Mouse (Mus musculus): ENCODE measurements around the gene Thsd4. TPM values are rescaled to one million over a fixed set of nuclear protein-coding genes. Genes with fewer than 3 reads are reported as not detected.

Thsd4 gene
- polyA plus RNA-seq, 1 experiment: 4.3 TPM

GRCm38 (mm10) chr9:60152990-60153389 is 368.9 kb downstream of the Thsd4 start:
- Histone ChIP-seq H3K4me3 (ENCODE audit: control insufficient read depth, insufficient read depth, low read length) (no peak overlapping the region), H3K36me3 (ENCODE audit: control insufficient read depth, insufficient read depth, low read length) (no peaks in the 10 kb centered on the region), H3K27ac (ENCODE audit: control insufficient read depth, insufficient read depth, low read length) (no peak overlapping the region), H3K27me3 (ENCODE audit: control insufficient read depth, insufficient read depth, low read length) (no peaks in the 10 kb centered on the region), H3K4me1 (replicated peaks; ENCODE audit: control insufficient read depth, insufficient read depth, low read length) (no peaks in the 10 kb centered on the region)
- WGBS: 100% methylated on average over 1 of the region's 1 CpGs
- TF ChIP-seq POLR2A (IDR thresholded peaks at IDR 0.05; ENCODE audit: control insufficient read depth, extremely low read depth, insufficient read depth, low read length, poor library complexity) (no peak), CTCF (IDR thresholded peaks at IDR 0.05; ENCODE audit: borderline replicate concordance, control insufficient read depth, extremely low read depth, insufficient read depth, low read length, poor library complexity) (no peak)
- no peak for DNase-seq

- no peaks in the 10 kb centered on the region for H3K27me3 ChIP-seq (ENCODE audit: control insufficient read depth, insufficient read depth, low read length)
- TF ChIP-seq POLR2A (IDR thresholded peaks at IDR 0.05; ENCODE audit: control insufficient read depth, extremely low read depth, insufficient read depth, low read length, poor library complexity) (no peak), CTCF (IDR thresholded peaks at IDR 0.05; ENCODE audit: borderline replicate concordance, control insufficient read depth, extremely low read depth, insufficient read depth, low read length, poor library complexity) (no peak)
- H3K36me3 ChIP-seq (ENCODE audit: control insufficient read depth, insufficient read depth, low read length): no peaks in the 10 kb centered on the region
- H3K4me3 ChIP-seq (ENCODE audit: control insufficient read depth, insufficient read depth, low read length): no peak overlapping the region
- no peak for DNase-seq
- H3K4me1 ChIP-seq (replicated peaks; ENCODE audit: control insufficient read depth, insufficient read depth, low read length): no peaks in the 10 kb centered on the region
- H3K27ac ChIP-seq (ENCODE audit: control insufficient read depth, insufficient read depth, low read length): no peak overlapping the region
- WGBS: 92% methylated on average over 11 of the region's 11 CpGs
Observed at GRCm38 (mm10) chr9:60151897-60152627, 369.8 kb downstream of the Thsd4 start.

- no peaks in the 10 kb centered on the region for H3K4me1 ChIP-seq (replicated peaks; ENCODE audit: control insufficient read depth, insufficient read depth, low read length)
- no peak overlapping the region for H3K4me3 ChIP-seq (ENCODE audit: control insufficient read depth, insufficient read depth, low read length)
- no peak overlapping the region for H3K27ac ChIP-seq (ENCODE audit: control insufficient read depth, insufficient read depth, low read length)
- H3K36me3 ChIP-seq (ENCODE audit: control insufficient read depth, insufficient read depth, low read length): no peaks in the 10 kb centered on the region
- TF ChIP-seq POLR2A (IDR thresholded peaks at IDR 0.05; ENCODE audit: control insufficient read depth, extremely low read depth, insufficient read depth, low read length, poor library complexity) (no peak), CTCF (IDR thresholded peaks at IDR 0.05; ENCODE audit: borderline replicate concordance, control insufficient read depth, extremely low read depth, insufficient read depth, low read length, poor library complexity) (no peak)
- no peak for DNase-seq
- H3K27me3 ChIP-seq (ENCODE audit: control insufficient read depth, insufficient read depth, low read length): no peaks in the 10 kb centered on the region
- 81% methylated on average over 1 of the region's 1 CpGs for WGBS
Observed at GRCm38 (mm10) chr9:60150511-60150910, 371.3 kb downstream of the Thsd4 start.

- 96% methylated on average over 7 of the region's 7 CpGs for WGBS
- no peak overlapping the region for H3K4me3 ChIP-seq (ENCODE audit: control insufficient read depth, insufficient read depth, low read length)
- DNase-seq: no peak
- H3K27me3 ChIP-seq (ENCODE audit: control insufficient read depth, insufficient read depth, low read length): no peaks in the 10 kb centered on the region
- no peak overlapping the region for H3K27ac ChIP-seq (ENCODE audit: control insufficient read depth, insufficient read depth, low read length)
- TF ChIP-seq POLR2A (IDR thresholded peaks at IDR 0.05; ENCODE audit: control insufficient read depth, extremely low read depth, insufficient read depth, low read length, poor library complexity): no peak
- no peak for TF ChIP-seq CTCF (IDR thresholded peaks at IDR 0.05; ENCODE audit: borderline replicate concordance, control insufficient read depth, extremely low read depth, insufficient read depth, low read length, poor library complexity)
- H3K36me3 ChIP-seq (ENCODE audit: control insufficient read depth, insufficient read depth, low read length): no peaks in the 10 kb centered on the region
- no peaks in the 10 kb centered on the region for H3K4me1 ChIP-seq (replicated peaks; ENCODE audit: control insufficient read depth, insufficient read depth, low read length)
Observed at GRCm38 (mm10) chr9:60148988-60149387, 372.9 kb downstream of the Thsd4 start.

GRCm38 (mm10) chr9:60147401-60147800 is 374.4 kb downstream of the Thsd4 start:
- Histone ChIP-seq H3K4me1 (replicated peaks; ENCODE audit: control insufficient read depth, insufficient read depth, low read length) (no peaks in the 10 kb centered on the region), H3K36me3 (ENCODE audit: control insufficient read depth, insufficient read depth, low read length) (no peaks in the 10 kb centered on the region), H3K27ac (ENCODE audit: control insufficient read depth, insufficient read depth, low read length) (no peak overlapping the region), H3K27me3 (ENCODE audit: control insufficient read depth, insufficient read depth, low read length) (no peaks in the 10 kb centered on the region), H3K4me3 (ENCODE audit: control insufficient read depth, insufficient read depth, low read length) (no peak overlapping the region)
- WGBS: 85% methylated on average over 4 of the region's 4 CpGs
- no peak for TF ChIP-seq CTCF (IDR thresholded peaks at IDR 0.05; ENCODE audit: borderline replicate concordance, control insufficient read depth, extremely low read depth, insufficient read depth, low read length, poor library complexity)
- no peak for TF ChIP-seq POLR2A (IDR thresholded peaks at IDR 0.05; ENCODE audit: control insufficient read depth, extremely low read depth, insufficient read depth, low read length, poor library complexity)
- DNase-seq: no peak

DNA sequence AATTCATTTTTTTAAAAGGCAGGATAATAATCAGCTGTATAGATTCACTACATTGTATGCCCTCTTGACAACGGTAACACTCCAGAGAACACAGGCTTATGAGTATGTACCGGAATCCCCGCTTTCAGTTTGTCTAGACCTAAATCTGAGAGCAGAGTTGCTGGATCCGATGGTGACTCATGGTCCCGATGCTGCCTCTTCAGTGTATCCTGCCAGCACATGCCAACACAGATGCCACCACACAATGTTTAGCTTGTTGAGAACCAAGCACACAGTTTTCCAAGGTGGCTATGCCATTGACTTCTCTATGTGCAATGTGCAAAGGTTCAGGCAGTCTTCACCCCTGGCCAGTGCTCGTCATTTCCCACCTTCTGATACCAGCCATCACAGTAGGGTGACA is 378.0 kb downstream of the Thsd4 start:
- WGBS: 94% methylated on average over 6 of the region's 6 CpGs
- Histone ChIP-seq H3K4me3 (ENCODE audit: control insufficient read depth, insufficient read depth, low read length) (no peak overlapping the region), H3K27me3 (ENCODE audit: control insufficient read depth, insufficient read depth, low read length) (no peaks in the 10 kb centered on the region), H3K36me3 (ENCODE audit: control insufficient read depth, insufficient read depth, low read length) (no peaks in the 10 kb centered on the region), H3K27ac (ENCODE audit: control insufficient read depth, insufficient read depth, low read length) (no peak overlapping the region), H3K4me1 (replicated peaks; ENCODE audit: control insufficient read depth, insufficient read depth, low read length) (no peaks in the 10 kb centered on the region)
- no peak for DNase-seq
- TF ChIP-seq CTCF (IDR thresholded peaks at IDR 0.05; ENCODE audit: borderline replicate concordance, control insufficient read depth, extremely low read depth, insufficient read depth, low read length, poor library complexity) (no peak), POLR2A (IDR thresholded peaks at IDR 0.05; ENCODE audit: control insufficient read depth, extremely low read depth, insufficient read depth, low read length, poor library complexity) (no peak)
